Mouse (Mus musculus) liver, embryonic 14.5 days (tissue): Measurements from ENCODE around the gene Mex3d. TPM values are rescaled to one million over a fixed set of nuclear protein-coding genes. Genes with fewer than 3 reads are reported as not detected.

ENCODE experiments used
- ATAC-seq: fragments of 200-750 bp; cut with Nextera tagmentation; 2 replicates; pipeline ENCODE4 v1.8.0; 2017; ENCODE audit warnings: moderate number of reproducible peaks, mild to moderate bottlenecking, moderate library complexity; ENCODE audit not compliant: insufficient read depth
- DNase-seq, 3 experiments: peaks; one replicate each; pipeline ENCODE4 v3.0.0-alpha.2; 2012 to 2013; ENCODE audit warnings: low read depth in 3 of 3, low spot score in 3 of 3
- H3K27ac ChIP-seq: fragments of 300-500 bp; sonication (generic); 2 replicates; pipeline ENCODE4 v1.5.1; 2014; ENCODE audit warnings: moderate library complexity, mild to moderate bottlenecking, control low read depth, inconsistent platforms
- H3K27me3 ChIP-seq: fragments of 300-500 bp; sonication (generic); 2 replicates; pipeline ENCODE4 v1.6.1; 2014; ENCODE audit warnings: mild to moderate bottlenecking, low read length, moderate library complexity; ENCODE audit not compliant: control insufficient read depth, insufficient read depth
- H3K36me3 ChIP-seq: fragments of 300-500 bp; sonication (generic); replicated peaks from 2 replicates; pipeline ENCODE4 v1.6.1; 2014; ENCODE audit warnings: low read depth; ENCODE audit not compliant: control insufficient read depth, insufficient read depth
- H3K4me1 ChIP-seq, 2 experiments: fragments of 200-500 bp in 1 of 2; fragments of 300-500 bp in 1 of 2; sonication (generic) in 1 of 2; replicated peaks; 2 replicates each; pipeline ENCODE4 v1.6.1; 2012 to 2014; ENCODE audit warnings: antibody characterized with exemption in 1 of 2, inconsistent platforms in 1 of 2, low read length in 1 of 2; ENCODE audit not compliant: control insufficient read depth in 2 of 2, insufficient read depth in 2 of 2
- H3K4me2 ChIP-seq: fragments of 300-500 bp; sonication (generic); 2 replicates; pipeline ENCODE4 v1.6.1; 2014; ENCODE audit warnings: low read depth, mild to moderate bottlenecking, control low read depth, moderate library complexity
- H3K4me3 ChIP-seq, 2 experiments: fragments of 200-500 bp in 1 of 2; fragments of 300-500 bp in 1 of 2; sonication (generic) in 1 of 2; 2 replicates each; pipeline ENCODE4 v1.5.1; 2012 to 2014; ENCODE audit warnings: low read depth in 2 of 2, low read length in 2 of 2, mild to moderate bottlenecking in 2 of 2, control low read depth in 1 of 2, inconsistent platforms in 1 of 2, moderate library complexity in 1 of 2; ENCODE audit not compliant: insufficient read depth in 1 of 2
- H3K9ac ChIP-seq: fragments of 300-500 bp; sonication (generic); replicated peaks from 2 replicates; pipeline ENCODE4 v1.6.1; 2014; ENCODE audit warnings: mild to moderate bottlenecking, control low read depth, moderate library complexity
- H3K9me3 ChIP-seq: fragments of 300-500 bp; sonication (generic); 2 replicates; pipeline ENCODE4 v1.6.1; 2016; ENCODE audit warnings: low read length, mixed read lengths; ENCODE audit not compliant: control insufficient read depth
- CTCF ChIP-seq: IDR thresholded peaks from 2 replicates; pipeline ENCODE4 v1.5.1; 2016; ENCODE audit warnings: antibody characterized with exemption, low read depth, control low read depth
- EP300 ChIP-seq: IDR thresholded peaks from 2 replicates; pipeline ENCODE4 v1.6.1; 2016; ENCODE audit warnings: antibody characterized with exemption, low read depth
- WGBS: fragments of 180-500 bp; shearing (Covaris S2); extraction: QIAGEN DNeasy Blood & Tissue Kit; methylation state at CpG from one replicate; pipeline ENCODE4 v1.1.7; 2014; ENCODE audit not compliant: insufficient replicate concordance; 5-methylcytosine and 5-hydroxymethylcytosine counted together
- polyA plus RNA-seq, 2 experiments: library from polyadenylated mRNA; depleted of rRNA in 1 of 2; stranded (reverse) in 1 of 2; unstranded in 1 of 2; fragments of >200 nt; fragmentation: Nextera tagmentation in 1 of 2; extraction: Ambion mirVana in 1 of 2; gene quantifications; 2 replicates each; pipeline versions ENCODE4 v1.2.1 to v1.2.3; 2012 to 2014

The Mex3d gene
- polyA plus RNA-seq, 2 experiments: 0.55 to 3.3 TPM

GRCm38 (mm10) chr10:80399191-80399972 is 11.9 kb upstream of the Mex3d start, which contains the start of gene Mbd3:
TSS of gene Mbd3 (minus strand) at chr10:80399550.
- Histone ChIP-seq H3K4me2 (peak within 1 kb of the TSS; percentile 99), H3K9me3 (no peaks in the 10 kb centered on the region), H3K36me3 (peaks cover 28% of the 10 kb centered on the region), H3K4me1 (peaks cover 17 to 19% of the 10 kb centered on the region in 2 experiments), H3K27ac (peak within 1 kb of the TSS; percentile 97), H3K27me3 (no peaks in the 10 kb centered on the region), H3K9ac (peak within 1 kb of the TSS; percentile 95), H3K4me3 (peak within 1 kb of the TSS; percentile 64 to 90)
- TF ChIP-seq EP300: no peak
- TF ChIP-seq CTCF: no peak
- under 1% methylated on average over 80 of the region's 82 CpGs for WGBS
- DNase-seq (peak; percentile 100), ATAC-seq (peak; percentile 94)

DNA sequence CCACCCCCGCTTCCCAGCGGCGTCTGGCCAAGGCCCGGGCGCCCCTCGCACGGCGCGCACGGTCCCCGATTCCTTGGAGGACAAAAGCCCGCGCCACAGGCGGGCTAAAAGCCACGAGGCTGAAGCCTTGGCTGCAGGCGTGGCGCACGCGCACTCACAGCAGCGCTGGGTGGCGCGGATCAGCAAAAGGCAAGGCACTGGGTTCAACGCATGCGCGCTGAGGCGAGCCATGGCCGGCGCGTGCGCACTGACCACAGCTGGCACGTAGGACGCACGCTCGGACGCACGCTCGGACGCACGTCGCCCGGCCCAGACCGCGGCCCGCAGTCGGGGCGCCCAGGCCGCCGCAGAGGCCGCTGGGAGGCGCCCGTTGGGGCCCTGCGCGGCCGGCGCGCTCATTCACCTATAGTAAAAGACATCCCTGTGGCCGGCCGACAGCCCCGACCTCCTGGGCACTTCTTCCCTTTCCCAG is 11.3 kb upstream of the Mex3d start:
- peak overlapping the region; percentile 64 to 90 for H3K4me3 ChIP-seq
- TF ChIP-seq CTCF (0 out of 2 replicates have a peak, but pooled peaks have one; percentile 25), EP300 (no peak)
- peaks cover 28% of the 10 kb centered on the region for H3K36me3 ChIP-seq
- WGBS: under 1% methylated on average over 59 of the region's 59 CpGs
- no peaks in the 10 kb centered on the region for H3K9me3 ChIP-seq
- H3K9ac ChIP-seq: peak overlapping the region; percentile 95
- DNase-seq (peak; percentile 95 to 96 (median 96)), ATAC-seq (peak; percentile 80)
- H3K27me3 ChIP-seq: no peaks in the 10 kb centered on the region
- peak overlapping the region; percentile 99 for H3K4me2 ChIP-seq
- H3K27ac ChIP-seq: peak overlapping the region; percentile 97
- H3K4me1 ChIP-seq: peaks cover 17 to 19% of the 10 kb centered on the region in 2 experiments

- no peak for ATAC-seq
- H3K4me2 ChIP-seq: peak overlapping the region; percentile 99
- H3K27ac ChIP-seq: peak overlapping the region; percentile 97
- H3K4me3 ChIP-seq: peak overlapping the region; percentile 57 to 90
- H3K27me3 ChIP-seq: no peaks in the 10 kb centered on the region
- no peak for DNase-seq
- WGBS: 0% methylated on average over 1 of the region's 1 CpGs
- H3K9ac ChIP-seq: peak overlapping the region; percentile 88
- H3K9me3 ChIP-seq: no peaks in the 10 kb centered on the region
- peaks cover 17 to 19% of the 10 kb centered on the region in 2 experiments for H3K4me1 ChIP-seq
- peaks cover 27% of the 10 kb centered on the region for H3K36me3 ChIP-seq
- TF ChIP-seq EP300: no peak
- TF ChIP-seq CTCF: no peak
These were observed 10.7 kb upstream of the Mex3d start for GRCm38 (mm10) chr10:80398174-80398535.

DNA sequence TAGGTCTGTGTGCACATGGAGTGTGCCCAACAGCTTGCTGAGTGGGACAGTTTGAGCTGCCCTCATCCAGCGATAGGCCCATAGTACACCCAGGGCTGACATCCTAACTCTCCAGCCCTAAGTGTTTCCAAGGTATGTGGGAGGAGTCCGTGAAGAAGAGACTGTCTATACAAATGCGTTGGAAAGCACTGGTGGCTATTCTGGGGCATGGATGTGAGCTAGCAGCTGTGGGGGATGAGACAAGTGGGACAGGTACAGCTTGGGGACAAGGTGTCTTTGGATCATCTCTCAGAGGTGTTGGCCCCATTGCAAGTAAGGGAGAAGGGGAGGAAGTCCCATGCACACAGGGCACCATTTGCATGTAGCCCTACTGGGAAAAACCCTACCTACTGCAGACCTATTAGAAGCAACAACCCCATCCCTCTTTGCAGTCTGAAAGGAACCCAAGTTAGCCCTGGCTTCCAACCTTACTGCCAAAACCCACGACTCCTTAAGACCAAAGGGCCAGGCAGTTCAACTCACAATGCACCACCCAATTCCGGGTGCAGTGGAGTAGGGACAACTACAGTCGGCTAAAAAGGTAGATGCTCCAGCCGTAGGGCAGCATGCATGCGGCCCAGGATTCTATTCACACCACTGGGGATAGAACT is 10.2 kb upstream of the Mex3d start:
- H3K9ac ChIP-seq: peak overlapping the region; percentile 88
- no peaks in the 10 kb centered on the region for H3K9me3 ChIP-seq
- H3K4me3 ChIP-seq: peak overlapping the region; percentile 50 to 90
- ATAC-seq: no peak
- peaks cover 17 to 19% of the 10 kb centered on the region in 2 experiments for H3K4me1 ChIP-seq
- peaks cover 27% of the 10 kb centered on the region for H3K36me3 ChIP-seq
- H3K27ac ChIP-seq: peak overlapping the region; percentile 97
- no peaks in the 10 kb centered on the region for H3K27me3 ChIP-seq
- TF ChIP-seq EP300 (no peak), CTCF (no peak)
- DNase-seq: no peak
- peak overlapping the region; percentile 99 for H3K4me2 ChIP-seq
- WGBS: 42% methylated on average over 8 of the region's 8 CpGs
